Mouse (Mus musculus): ENCODE data around the gene Gm10184.
"Not testable (repeated sequence)": the region's sequence is repeated elsewhere in the genome, so short reads cannot be mapped to it uniquely, and the experiment has no call there.

Gm10184 gene

GRCm38 (mm10) chr17:89910349-89910748 lies at the start of gene Gm10184:
Gm10184 (minus strand) TSS chr17:89910449.
- DNase-seq (ENCODE audit: low spot score) = no peak

GRCm38 (mm10) chr17:89933950-89934349 lies 23.7 kb upstream of the Gm10184 start:
- DNase-seq (ENCODE audit: low spot score) = no peak

DNA sequence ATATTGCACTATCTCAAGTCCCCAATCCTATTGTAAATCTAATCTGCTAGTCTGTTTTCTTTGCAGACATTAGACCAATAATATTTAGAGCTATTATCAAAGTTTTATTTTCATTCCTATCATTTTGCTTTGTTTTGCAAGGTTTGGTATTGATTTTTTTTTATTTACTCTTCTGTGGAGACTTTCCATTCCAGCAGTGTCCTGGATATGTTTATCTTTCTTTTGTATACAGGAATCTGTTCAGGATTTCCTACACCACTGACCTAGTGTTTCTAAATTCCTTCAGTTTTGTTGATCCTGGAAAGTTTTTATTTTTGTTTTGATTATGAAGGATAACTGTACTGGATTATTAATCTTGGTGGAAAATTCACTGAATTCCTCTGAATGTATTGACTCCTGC lies 2.6 kb downstream of the Gm10184 start:
- no peak for DNase-seq (ENCODE audit: low spot score)

DNA sequence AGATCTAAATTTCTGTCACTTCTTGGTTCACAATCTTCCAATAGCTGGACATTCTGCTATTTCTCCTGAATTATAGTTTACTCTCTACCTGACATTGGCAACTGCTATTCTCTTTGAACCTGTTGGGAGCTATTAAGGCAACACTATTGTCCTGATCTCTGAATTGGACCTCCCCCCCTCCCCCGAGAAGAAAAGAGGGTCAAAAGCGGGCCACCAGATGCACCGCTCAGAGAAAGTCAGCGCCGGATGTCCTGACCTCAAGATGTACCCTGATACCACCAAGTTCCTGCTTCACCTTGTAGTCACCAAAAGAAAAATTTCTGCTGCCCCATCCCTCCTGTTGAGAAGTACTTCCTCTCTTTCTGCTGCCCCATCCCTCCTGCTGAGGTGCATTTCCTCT lies 5.5 kb downstream of the Gm10184 start:
- not testable (repeated sequence) for DNase-seq (ENCODE audit: low spot score)

- no peak for DNase-seq (ENCODE audit: low spot score)
Observed at GRCm38 (mm10) chr17:89902767-89903166, 7.5 kb downstream of the Gm10184 start.

- DNase-seq (ENCODE audit: low spot score) = no peak
Observed at GRCm38 (mm10) chr17:89900610-89901009, 9.6 kb downstream of the Gm10184 start.

- no peak for DNase-seq (ENCODE audit: low spot score)
Observed at GRCm38 (mm10) chr17:89899813-89900212, 10.4 kb downstream of the Gm10184 start.

DNA sequence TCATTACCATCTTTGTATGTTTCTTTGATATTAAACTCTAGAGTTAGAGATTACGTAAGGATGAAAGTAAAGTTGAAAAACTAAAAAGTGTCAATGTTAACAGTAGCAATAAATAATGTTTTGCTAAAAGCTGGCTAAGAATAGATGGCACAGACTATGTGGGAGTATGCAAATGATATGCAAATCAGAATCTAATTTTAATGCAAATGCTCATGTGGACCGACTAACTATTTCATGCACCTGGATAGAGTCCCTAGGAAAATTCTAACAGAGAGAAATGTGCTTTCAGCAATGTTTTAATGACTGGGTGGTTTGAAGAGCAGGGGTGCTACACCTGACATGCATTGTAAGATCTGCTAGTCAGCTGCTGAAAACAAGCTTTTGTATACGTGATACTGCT lies 45.3 kb downstream of the Gm10184 start:
- DNase-seq (ENCODE audit: low spot score) = no peak

Measured in urinary bladder, postnatal 25 days (tissue).